Mouse (Mus musculus): ENCODE data around the gene Hist1h4k. TPM values are rescaled to one million over a fixed set of nuclear protein-coding genes. Genes with fewer than 3 reads are reported as not detected.
"Not testable (repeated sequence)": the region's sequence is repeated elsewhere in the genome, so short reads cannot be mapped to it uniquely, and the experiment has no call there.

Gene Hist1h4k
- total RNA-seq, 4 experiments from 2014 or later = 294 to 349 (median 343) TPM

- not testable (repeated sequence) for DNase-seq (ENCODE audit: low spot score in 2 of 2)
Measured at GRCm38 (mm10) chr13:21721107-21721756, 29.1 kb downstream of the Hist1h4k start.

- no peak for DNase-seq (ENCODE audit: low spot score in 2 of 2)
Measured at GRCm38 (mm10) chr13:21718381-21719080, 31.8 kb downstream of the Hist1h4k start.

- peak; percentile 81 to 93 for DNase-seq (ENCODE audit: low spot score in 2 of 2)
Measured at GRCm38 (mm10) chr13:21717397-21718357, 32.6 kb downstream of the Hist1h4k start, which contains the start of gene Hist1h3h. TSS of gene Hist1h3h (plus strand) at chr13:21717659.

- not testable (repeated sequence) for DNase-seq (ENCODE audit: low spot score in 2 of 2)
Measured at GRCm38 (mm10) chr13:21716540-21717391, 33.5 kb downstream of the Hist1h4k start.

DNA sequence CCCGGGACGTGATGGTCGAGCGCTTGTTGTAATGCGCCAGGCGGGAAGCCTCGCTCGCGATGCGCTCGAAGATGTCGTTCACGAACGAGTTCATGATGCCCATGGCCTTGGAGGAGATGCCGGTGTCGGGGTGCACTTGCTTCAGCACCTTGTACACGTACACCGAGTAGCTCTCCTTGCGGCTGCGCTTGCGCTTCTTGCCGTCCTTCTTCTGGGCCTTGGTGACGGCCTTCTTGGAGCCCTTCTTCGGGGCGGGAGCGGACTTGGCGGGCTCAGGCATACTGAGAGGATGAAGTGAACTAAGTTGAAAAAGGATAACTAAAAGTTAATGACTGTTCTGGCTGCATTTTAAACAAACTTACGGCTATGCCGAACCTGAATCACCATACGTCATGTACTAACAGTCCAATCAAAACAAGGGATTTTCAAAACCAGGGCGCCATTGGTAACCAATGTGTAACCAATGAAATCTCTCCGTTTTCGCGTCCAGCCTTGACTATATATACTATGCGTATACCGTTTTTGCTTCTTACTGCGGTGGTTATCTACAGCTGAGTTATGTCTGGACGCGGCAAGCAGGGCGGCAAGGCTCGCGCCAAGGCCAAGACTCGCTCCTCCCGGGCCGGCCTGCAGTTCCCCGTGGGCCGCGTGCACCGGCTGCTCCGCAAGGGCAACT lies 34.3 kb downstream of the Hist1h4k start, which contains the start of the genes Hist1h2bl and Hist1h2ai:
Hist1h2bl (minus strand) TSS at position 280 of the 676 bp plus-strand sequence.
Hist1h2ai (plus strand) TSS at position 559 of the 676 bp plus-strand sequence.
- peak; percentile 72 to 90 for DNase-seq (ENCODE audit: low spot score in 2 of 2)

GRCm38 (mm10) chr13:21715131-21715863 lies 35.0 kb downstream of the Hist1h4k start:
- peak in 1 of 2 experiments; percentile 35 for DNase-seq (ENCODE audit: low spot score in 2 of 2)

GRCm38 (mm10) chr13:21714725-21715124 lies 35.6 kb downstream of the Hist1h4k start:
- peak in 1 of 2 experiments; percentile 58 for DNase-seq (ENCODE audit: low spot score in 2 of 2)

DNA sequence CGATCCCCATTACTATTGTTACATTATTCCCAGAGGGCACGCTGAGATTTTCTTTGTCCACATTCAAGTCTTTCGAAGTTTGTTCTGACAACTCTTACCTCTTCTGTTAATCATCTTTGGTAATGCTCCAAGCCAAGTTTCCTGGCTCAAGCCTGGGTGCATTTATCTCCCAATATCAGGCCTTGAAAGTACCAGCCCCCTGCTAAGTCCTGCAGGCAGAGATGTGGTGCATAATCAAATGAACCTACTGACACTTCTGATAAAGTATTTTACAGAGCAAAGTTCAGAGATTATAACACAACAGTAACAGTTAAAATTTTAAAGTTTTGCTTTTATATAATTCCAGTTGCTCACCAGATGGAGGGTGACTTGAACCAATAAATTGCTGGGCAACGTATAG lies 38.6 kb downstream of the Hist1h4k start:
- no peak for DNase-seq (ENCODE audit: low spot score in 2 of 2)

DNA sequence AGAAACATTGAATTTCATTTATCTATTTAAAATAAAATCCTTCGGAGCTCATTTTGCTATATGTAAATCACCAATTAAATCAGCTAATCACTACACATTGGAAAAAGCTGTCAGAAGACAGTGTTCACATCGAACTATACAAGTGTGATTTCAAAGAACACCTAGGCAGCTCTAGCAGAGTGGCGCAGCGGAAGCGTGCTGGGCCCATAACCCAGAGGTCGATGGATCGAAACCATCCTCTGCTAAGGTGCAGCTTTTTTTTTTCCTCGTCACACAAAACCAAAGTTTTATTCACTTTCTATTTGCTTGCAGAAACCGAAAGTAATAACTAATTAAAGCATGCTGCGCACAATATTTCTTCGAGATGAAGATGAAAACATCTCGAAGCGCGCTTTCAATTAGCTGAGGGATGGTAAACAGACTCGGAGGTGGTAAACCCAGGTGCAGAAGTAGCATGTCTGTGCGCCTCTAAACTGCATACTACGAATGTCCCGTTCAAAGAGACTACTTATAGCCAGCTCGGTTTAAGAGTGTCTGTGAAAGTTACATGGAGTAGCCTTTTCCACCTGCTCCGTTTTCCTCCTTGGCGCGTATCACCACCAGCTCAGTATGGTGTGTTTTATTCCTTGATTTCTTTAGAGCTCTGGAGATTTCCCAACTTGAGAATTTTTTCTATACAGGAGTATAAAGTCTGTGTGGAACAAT lies 39.3 kb downstream of the Hist1h4k start:
- peak; percentile 52 to 89 for DNase-seq (ENCODE audit: low spot score in 2 of 2)

- peak; percentile 72 to 85 for DNase-seq (ENCODE audit: low spot score in 2 of 2)
Measured at GRCm38 (mm10) chr13:21710031-21710711, 40.1 kb downstream of the Hist1h4k start.

DNA sequence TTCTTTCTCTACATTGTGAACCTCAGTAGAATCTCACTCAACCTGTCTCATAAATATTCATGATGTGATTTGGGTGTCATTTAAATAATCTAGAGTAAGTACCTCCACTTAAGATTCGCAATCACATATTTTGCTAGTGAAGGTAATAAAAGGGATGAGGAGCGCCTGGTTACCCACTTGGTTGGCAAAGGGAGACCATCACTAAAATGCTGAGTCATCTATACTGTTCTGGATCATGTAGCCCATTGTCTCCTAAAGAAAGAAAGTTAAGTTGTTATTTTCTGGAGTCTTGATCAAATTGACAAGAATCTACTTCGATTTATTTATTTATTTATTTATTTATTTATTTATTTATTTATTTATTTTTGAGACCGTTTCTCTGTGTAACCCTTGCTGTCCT lies 43.6 kb downstream of the Hist1h4k start:
- DNase-seq (ENCODE audit: low spot score in 2 of 2) = no peak

Small RNA genes lying within 50 kb of the gene (microRNA-seq; reads per million reads assigned to microRNA genes)
- gene Gm44346 (0 reads per million in 2 experiments), gene Gm44357 (0 reads per million in 2 experiments), gene Gm44367 (0 reads per million in 2 experiments), gene Gm44454 (0 reads per million in 2 experiments)

Other genes starting within 250 kb of the Hist1h4k start
- 10 to 100 TPM; 39.0 to 60.7 (median 52.2) TPM for gene Gm11273, start 249.1 kb downstream of the Hist1h4k start, total RNA-seq (2022)
- 10 to 100 TPM; 16.2 to 16.5 (median 16.3) TPM for gene Zkscan8, start 219.4 kb downstream of the Hist1h4k start, total RNA-seq (2022)
- not detected for gene Olfr1366, start 207.7 kb downstream of the Hist1h4k start, total RNA-seq (2022)
- gene Olfr1535, start 190.6 kb downstream of the Hist1h4k start, total RNA-seq (2022) = not detected
- not detected for gene Olfr1364, start 168.7 kb downstream of the Hist1h4k start, total RNA-seq (2022)
- gene Olfr1362, start 136.5 kb downstream of the Hist1h4k start, total RNA-seq (2022) = not detected
- gene Olfr11, start 108.0 kb downstream of the Hist1h4k start, total RNA-seq (2022) = not detected
- gene Olfr1361, start 87.1 kb downstream of the Hist1h4k start, total RNA-seq (2022) = not detected
- gene Olfr1360, start 73.1 kb downstream of the Hist1h4k start, total RNA-seq (2022) = not detected
- gene Olfr1359, start 52.4 kb downstream of the Hist1h4k start, total RNA-seq (2022) = not detected
- gene Hist1h2bl, start 34.4 kb downstream of the Hist1h4k start, total RNA-seq (2022) = 10 to 100 TPM; 16.0 to 30.4 (median 22.3) TPM
- 10 to 100 TPM in 3 of 4 experiments, not detected in 1; 16.4 to 24.8 (median 22.3) TPM for gene Hist1h2ai, start 34.1 kb downstream of the Hist1h4k start, total RNA-seq (2022)
- 10 to 100 TPM; 40.8 to 60.6 (median 44.2) TPM for gene Hist1h3h, start 32.8 kb downstream of the Hist1h4k start, total RNA-seq (2022)
- 1 to 10 TPM; 2.5 to 5.9 (median 4.5) TPM for gene Hist1h2bm, start 28.5 kb downstream of the Hist1h4k start, total RNA-seq (2022)
- gene Hist1h4j, start 15.4 kb downstream of the Hist1h4k start, total RNA-seq (2022) = 10 to 100 TPM; 18.4 to 23.9 (median 19.2) TPM
- gene Hist1h2ak, start 3.3 kb upstream of the Hist1h4k start, total RNA-seq (2022) = 10 to 100 TPM in 3 of 4 experiments, 1 to 10 TPM in 1; 9.6 to 16.7 (median 11.1) TPM
- gene Hist1h2bn, start 3.6 kb upstream of the Hist1h4k start, total RNA-seq (2022) = 10 to 100 TPM in 3 of 4 experiments, 1 to 10 TPM in 1; 1.6 to 11.3 (median 10.8) TPM
- 10 to 100 TPM in 2 of 4 experiments, 1 to 10 TPM in 2; 7.2 to 11.0 (median 10.2) TPM for gene Hist1h1b, start 30.1 kb upstream of the Hist1h4k start, total RNA-seq (2022)
- gene Hist1h3i, start 32.9 kb upstream of the Hist1h4k start, total RNA-seq (2022) = 10 to 100 TPM; 44.4 to 70.8 (median 54.9) TPM
- gene Hist1h2an, start 36.7 kb upstream of the Hist1h4k start, total RNA-seq (2022) = 1 to 10 TPM in 2 of 4 experiments, not detected in 2; 2.9 to 4.0 TPM
- 10 to 100 TPM in 1 of 4 experiments, 1 to 10 TPM in 3; 6.0 to 11.4 (median 8.5) TPM for gene Hist1h2bp, start 37.0 kb upstream of the Hist1h4k start, total RNA-seq (2022)
- 10 to 100 TPM; 26.3 to 44.6 (median 31.8) TPM for gene Hist1h2bq, start 59.7 kb upstream of the Hist1h4k start, total RNA-seq (2022)
- gene Hist1h2ao, start 60.0 kb upstream of the Hist1h4k start, total RNA-seq (2022) = 10 to 100 TPM in 3 of 4 experiments, not detected in 1; 14.7 to 30.0 (median 20.1) TPM
- gene Hist1h4m, start 61.2 kb upstream of the Hist1h4k start, total RNA-seq (2022) = 100 to 1,000 TPM; 177 to 265 (median 220) TPM
- gene Hist1h4n, start 81.7 kb upstream of the Hist1h4k start, total RNA-seq (2022) = 10 to 100 TPM; 31.1 to 87.2 (median 44.3) TPM
- 10 to 100 TPM in 2 of 4 experiments, 1 to 10 TPM in 1, not detected in 1; 7.5 to 39.9 (median 17.1) TPM for gene Hist1h2ap, start 83.0 kb upstream of the Hist1h4k start, total RNA-seq (2022)
- gene Hist1h2br, start 83.2 kb upstream of the Hist1h4k start, total RNA-seq (2022) = 10 to 100 TPM; 26.6 to 43.8 (median 31.6) TPM
- gene Zfp184, start 194.6 kb upstream of the Hist1h4k start, total RNA-seq (2022) = 1 to 10 TPM; 2.4 to 4.1 (median 3.3) TPM
- gene Pom121l2, start 230.7 kb upstream of the Hist1h4k start, total RNA-seq (2022) = not detected